Mouse (Mus musculus) small intestine, adult 2 months (tissue): Measurements from ENCODE around the gene Impad1.

ENCODE experiments used
- CTCF ChIP-seq: fragments of 200-500 bp; IDR thresholded peaks from 2 replicates; pipeline ENCODE4 v1.5.1; 2012; ENCODE audit warnings: low read depth, mild to moderate bottlenecking, control low read depth, inconsistent platforms, low read length, moderate library complexity, mixed read lengths; ENCODE audit not compliant: insufficient replicate concordance, insufficient read length; ENCODE audit errors: extremely low read depth
- POLR2A ChIP-seq: fragments of 200-500 bp; IDR thresholded peaks from 2 replicates; pipeline ENCODE4 v1.6.1; 2012; ENCODE audit warnings: low read depth, mild to moderate bottlenecking, control low read depth, inconsistent platforms, low read length, moderate library complexity

GRCm38 (mm10) chr4:4828131-4828530 lies 35.0 kb upstream of the Impad1 start:
- no peak for TF ChIP-seq CTCF
- no peak for TF ChIP-seq POLR2A
